Mouse (Mus musculus) adrenal gland, postnatal 10 days (tissue): Measurements from ENCODE around the gene E130114P18Rik. TPM values are rescaled to one million over a fixed set of nuclear protein-coding genes. Genes with fewer than 3 reads are reported as not detected.
A peak's percentile ranks its signal among the peaks of the same experiment; 100 is the strongest.

Source experiments
- DNase-seq: peaks from one replicate; pipeline ENCODE4 v3.0.0; 2021; ENCODE audit warnings: mixed read lengths
- total RNA-seq, 2 experiments: library from RNA; stranded (reverse); gene quantifications; 2 replicates each; pipeline ENCODE4 v1.2.3; 2021

The E130114P18Rik gene
- total RNA-seq, 2 experiments from 2014 or later: 0.48 to 0.69 TPM

GRCm38 (mm10) chr4:97776388-97777080 lies 1.3 kb downstream of the E130114P18Rik start:
- DNase-seq: no peak

- DNase-seq: no peak
Measured at GRCm38 (mm10) chr4:97775494-97776265, 2.2 kb downstream of the E130114P18Rik start.

- peak; percentile 87 for DNase-seq
Measured at GRCm38 (mm10) chr4:97775059-97775458, 2.8 kb downstream of the E130114P18Rik start.

- DNase-seq: no peak
Measured at GRCm38 (mm10) chr4:97774446-97774950, 3.4 kb downstream of the E130114P18Rik start.

- DNase-seq: no peak
Measured at GRCm38 (mm10) chr4:97773791-97774190, 4.1 kb downstream of the E130114P18Rik start.

GRCm38 (mm10) chr4:97773110-97773593 lies 4.7 kb downstream of the E130114P18Rik start:
- peak; percentile 93 for DNase-seq

GRCm38 (mm10) chr4:97772641-97773040 lies 5.2 kb downstream of the E130114P18Rik start, which contains the start of gene Nfia:
Gene Nfia, plus strand, starts transcription at chr4:97772734.
- DNase-seq: no peak

GRCm38 (mm10) chr4:97772084-97772484 lies 5.8 kb downstream of the E130114P18Rik start:
- DNase-seq: peak; percentile 99

GRCm38 (mm10) chr4:97771426-97771825 lies 6.5 kb downstream of the E130114P18Rik start:
- DNase-seq: no peak

- no peak for DNase-seq
Measured at GRCm38 (mm10) chr4:97769861-97770260, 8.0 kb downstream of the E130114P18Rik start.

- DNase-seq: no peak
Measured at GRCm38 (mm10) chr4:97767516-97767915, 10.4 kb downstream of the E130114P18Rik start.

- DNase-seq: no peak
Measured at GRCm38 (mm10) chr4:97767025-97767424, 10.9 kb downstream of the E130114P18Rik start.

GRCm38 (mm10) chr4:97766100-97766499 lies 11.8 kb downstream of the E130114P18Rik start:
- DNase-seq: no peak

- DNase-seq: no peak
Measured at GRCm38 (mm10) chr4:97765341-97766020, 12.4 kb downstream of the E130114P18Rik start.

GRCm38 (mm10) chr4:97764616-97765015 lies 13.3 kb downstream of the E130114P18Rik start:
- no peak for DNase-seq

- no peak for DNase-seq
Measured at GRCm38 (mm10) chr4:97758661-97759060, 19.2 kb downstream of the E130114P18Rik start.

GRCm38 (mm10) chr4:97757978-97758461 lies 19.9 kb downstream of the E130114P18Rik start:
- peak; percentile 62 for DNase-seq

GRCm38 (mm10) chr4:97757207-97757977 lies 20.5 kb downstream of the E130114P18Rik start:
- peak; percentile 83 for DNase-seq

GRCm38 (mm10) chr4:97754241-97754640 lies 23.6 kb downstream of the E130114P18Rik start:
- DNase-seq: peak; percentile 83

- no peak for DNase-seq
Measured at GRCm38 (mm10) chr4:97753521-97753920, 24.4 kb downstream of the E130114P18Rik start.

- no peak for DNase-seq
Measured at GRCm38 (mm10) chr4:97752276-97753010, 25.4 kb downstream of the E130114P18Rik start.
